Mouse (Mus musculus): ENCODE results near the gene Phactr1.

Gene Phactr1

DNA sequence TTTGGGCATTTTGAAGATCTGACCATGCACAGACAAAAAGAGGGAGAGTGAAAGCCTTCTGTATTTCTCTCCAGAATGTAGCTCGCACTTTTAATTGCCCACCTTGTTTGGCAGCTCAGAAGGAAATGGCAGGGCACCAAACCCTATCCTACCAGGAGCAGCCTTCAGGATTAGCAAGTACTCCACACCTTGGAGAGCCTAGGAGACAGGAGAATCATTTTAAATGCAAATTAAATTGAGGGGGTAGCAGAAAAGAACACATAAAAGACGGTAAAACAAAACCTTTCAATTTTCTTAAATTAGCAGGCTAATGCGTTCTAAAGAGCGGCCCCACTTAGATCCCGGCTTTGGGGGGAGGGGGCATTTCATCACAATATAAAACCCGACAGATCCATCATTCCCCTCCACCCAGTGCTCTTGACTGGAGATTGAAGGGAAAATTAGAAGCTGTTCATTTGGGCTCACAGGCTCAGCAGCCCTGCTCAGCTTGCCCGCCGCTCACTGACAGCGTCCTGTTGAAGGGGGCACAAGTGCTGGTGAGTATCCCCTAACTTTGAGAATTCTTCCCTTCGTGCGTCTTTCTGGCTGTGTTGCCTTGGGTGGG lies at the start of gene Phactr1:
Gene Phactr1, plus strand, starts transcription at position 233 of the 604 bp plus-strand sequence.
- DNase-seq (ENCODE audit: low read depth, low spot score) = no peak

DNA sequence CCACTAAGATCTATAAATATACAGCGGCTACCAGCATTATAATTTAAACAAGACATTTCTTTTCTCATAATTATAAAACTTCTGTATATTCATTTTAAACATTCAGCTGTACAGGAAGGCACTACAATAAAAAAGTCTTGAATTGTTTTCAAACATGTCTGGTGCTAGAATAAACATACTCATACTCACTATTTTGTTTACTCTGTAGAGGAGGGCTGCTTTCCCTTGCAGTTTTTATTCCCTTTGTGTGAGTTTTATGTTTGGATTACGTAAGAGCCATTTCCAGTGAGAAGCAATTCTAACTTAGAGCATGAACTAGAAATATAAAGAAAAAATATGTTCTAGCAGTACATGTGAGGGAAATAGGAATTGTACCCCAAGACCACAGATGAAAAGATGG lies 45.5 kb upstream of the Phactr1 start:
- no peak for DNase-seq (ENCODE audit: low read depth, low spot score)

DNA sequence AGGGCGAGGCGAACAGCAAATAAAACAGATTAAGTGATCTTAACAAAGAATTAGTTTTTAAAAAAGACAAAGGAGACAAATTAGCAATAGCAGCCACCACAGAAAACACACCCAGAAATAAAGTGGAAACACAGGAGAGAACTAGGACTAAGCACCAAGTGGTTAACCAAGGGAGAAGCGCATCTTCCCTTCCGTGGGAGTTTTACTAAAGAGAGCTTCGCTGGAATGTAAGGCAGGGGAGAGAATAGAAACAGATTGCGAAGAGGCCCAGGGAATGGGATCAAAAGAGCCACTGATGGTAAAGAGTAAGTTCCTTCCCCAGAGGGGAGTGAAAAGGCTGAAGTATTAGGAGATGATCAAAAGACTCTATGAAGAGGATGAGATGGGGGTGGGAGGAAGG lies 30.2 kb upstream of the Phactr1 start:
- DNase-seq (ENCODE audit: low read depth, low spot score) = no peak

DNA sequence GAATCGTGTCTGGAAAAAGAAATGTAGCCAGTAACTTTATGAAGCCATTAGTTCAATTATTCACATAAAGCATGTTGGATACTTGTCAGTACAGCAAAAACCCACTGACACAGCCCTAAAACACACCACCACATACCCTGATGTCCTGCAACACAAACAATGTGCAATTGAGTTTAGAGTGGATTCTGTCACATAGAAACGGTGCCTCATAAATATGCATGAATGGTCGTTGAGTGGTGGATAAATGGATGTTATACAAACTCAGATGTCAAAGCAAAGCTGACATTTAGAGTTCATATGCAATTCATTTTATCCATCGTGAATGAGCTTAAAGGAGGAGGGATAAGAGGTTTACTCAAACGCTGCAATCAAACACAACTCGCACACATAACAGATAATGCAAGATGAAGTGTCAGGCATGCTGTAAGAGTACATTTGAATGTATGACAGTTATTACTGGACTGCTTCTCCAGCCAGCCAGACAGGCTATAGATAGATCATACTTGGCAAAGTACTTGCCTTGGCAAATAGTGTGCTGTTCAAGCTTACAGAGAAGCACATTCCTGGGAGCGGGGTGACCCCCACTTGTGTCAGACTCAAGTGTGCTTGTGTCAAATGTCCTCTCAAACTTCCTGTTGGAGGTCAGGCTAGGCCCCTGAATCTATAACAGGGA lies 23.6 kb upstream of the Phactr1 start:
- no peak for DNase-seq (ENCODE audit: low read depth, low spot score)

DNA sequence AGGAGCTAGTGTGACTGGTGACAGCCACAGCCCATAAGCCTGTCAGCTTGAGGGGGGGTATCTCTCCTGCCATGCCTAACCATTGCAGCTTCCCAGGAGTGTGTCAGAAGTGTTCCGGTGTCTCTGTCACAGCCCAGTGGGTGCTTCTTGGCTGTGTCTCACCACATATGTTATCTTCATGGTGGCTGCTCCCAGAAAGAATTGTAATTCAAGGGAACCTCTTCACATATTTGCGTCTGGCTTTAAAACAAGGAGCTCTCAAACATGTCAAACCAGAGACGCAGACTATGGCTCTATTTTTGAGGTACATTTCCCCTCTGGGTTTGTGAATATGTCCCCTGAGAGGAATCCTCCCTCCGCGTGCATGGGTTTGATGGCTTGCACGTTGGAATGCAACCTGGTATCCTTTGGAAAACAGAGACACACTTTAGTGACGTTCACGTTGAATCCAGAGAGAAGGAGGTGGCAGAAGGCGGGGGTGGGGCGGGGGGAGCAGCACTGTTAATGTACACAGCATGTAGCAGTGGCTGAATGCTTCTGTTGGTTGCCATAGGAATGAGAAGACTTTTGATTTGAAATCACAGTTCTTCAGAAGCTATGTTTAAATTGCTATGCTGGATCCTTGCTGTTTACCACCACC lies 8.7 kb upstream of the Phactr1 start:
- no peak for DNase-seq (ENCODE audit: low read depth, low spot score)

DNA sequence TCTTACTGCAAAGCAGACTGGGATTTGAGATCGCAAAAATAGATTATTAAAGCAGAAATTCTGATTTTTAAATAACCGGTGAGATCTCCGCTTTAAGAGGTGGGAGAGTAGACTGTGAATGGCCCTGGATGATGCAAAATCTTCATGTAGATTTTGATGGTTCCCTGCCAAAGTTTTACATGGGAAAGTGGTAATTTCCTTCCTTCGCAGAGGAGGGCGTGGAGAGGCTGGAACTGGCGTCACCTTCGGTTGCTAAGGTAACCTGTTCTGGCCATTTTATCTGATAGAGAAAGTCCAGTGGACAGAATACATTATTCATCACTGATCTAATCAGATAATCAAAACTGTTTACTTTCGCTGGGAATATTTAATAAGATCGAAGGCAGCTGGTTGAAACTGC lies 876 bp downstream of the Phactr1 start:
- DNase-seq (ENCODE audit: low read depth, low spot score) = no peak

DNA sequence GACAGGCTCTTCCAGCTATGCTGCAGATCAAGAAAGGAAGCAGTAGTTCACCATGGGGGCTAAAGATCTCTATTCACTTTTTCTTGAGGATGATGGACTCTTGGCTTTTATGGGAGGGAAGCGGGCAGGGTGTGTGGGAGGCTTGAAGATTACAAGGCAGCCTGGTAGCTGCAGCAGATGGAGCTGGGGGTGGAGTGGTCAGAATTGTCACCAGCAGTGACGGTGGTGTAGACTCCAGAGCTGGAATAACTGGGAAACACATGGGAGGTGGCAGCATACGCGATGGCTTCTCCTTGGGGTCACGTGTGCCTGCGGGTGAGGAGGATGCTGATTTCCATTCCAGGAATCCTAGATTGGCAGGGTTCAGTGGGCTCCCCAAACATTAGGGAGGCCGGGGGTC lies 3.8 kb downstream of the Phactr1 start:
- no peak for DNase-seq (ENCODE audit: low read depth, low spot score)

DNA sequence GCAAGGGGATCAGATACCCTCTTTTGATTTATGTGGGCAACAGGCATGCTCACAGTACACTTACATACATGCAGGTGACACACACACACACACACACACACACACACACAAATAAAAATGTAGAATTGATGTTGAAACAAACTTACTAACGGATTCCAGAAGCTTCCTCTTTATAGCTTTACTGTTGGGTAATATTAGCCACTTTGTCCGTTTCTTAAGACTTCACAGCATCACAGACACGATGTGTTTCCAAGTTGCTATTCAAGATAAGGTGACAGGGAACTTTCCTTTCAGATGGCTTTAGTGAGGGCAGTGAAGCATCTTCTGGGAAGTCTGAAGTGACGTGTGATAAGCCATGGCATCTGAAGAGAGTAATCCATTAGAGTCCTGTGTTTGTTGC lies 11.8 kb downstream of the Phactr1 start:
- DNase-seq (ENCODE audit: low read depth, low spot score) = no peak

DNA sequence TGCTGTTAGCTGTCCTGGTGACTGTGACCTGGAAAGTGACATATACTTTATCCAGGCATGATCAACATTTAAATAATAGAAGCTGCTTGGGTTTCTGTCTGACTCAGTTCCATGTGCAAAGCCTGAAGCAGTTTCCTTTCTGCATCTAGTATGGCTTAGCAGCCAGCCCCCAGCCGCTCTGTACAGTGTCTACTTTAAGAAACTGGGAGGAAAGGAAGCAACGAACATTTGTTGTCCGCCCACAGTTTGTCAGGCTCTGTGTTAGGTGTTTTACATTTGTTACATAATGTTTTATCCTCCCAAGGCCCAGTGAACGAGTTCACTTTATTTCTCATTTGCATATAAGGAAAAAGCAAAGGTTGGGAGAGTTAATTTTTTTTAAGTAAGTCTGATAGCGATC lies 16.2 kb downstream of the Phactr1 start:
- DNase-seq (ENCODE audit: low read depth, low spot score) = no peak

DNA sequence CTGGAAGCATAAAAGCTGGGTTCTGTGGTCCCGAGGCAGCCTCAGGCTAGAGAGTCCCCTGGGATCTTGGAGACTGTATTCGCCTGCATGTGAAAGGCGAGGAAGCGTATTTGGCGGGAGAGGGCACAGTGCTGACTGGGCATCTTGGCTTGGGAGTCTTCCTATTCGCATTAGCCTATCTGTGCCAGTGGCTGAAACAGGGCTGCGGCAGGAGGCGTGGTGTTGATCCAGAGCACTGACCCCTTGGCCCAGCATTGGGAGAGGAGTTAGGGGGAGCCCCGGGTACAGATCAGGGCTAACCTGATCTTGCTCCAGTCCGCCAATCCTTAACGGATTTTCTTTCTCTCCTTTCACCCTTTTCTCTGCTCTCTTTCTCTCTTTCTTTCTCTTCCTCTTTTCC lies 28.7 kb downstream of the Phactr1 start:
- no peak for DNase-seq (ENCODE audit: low read depth, low spot score)

DNA sequence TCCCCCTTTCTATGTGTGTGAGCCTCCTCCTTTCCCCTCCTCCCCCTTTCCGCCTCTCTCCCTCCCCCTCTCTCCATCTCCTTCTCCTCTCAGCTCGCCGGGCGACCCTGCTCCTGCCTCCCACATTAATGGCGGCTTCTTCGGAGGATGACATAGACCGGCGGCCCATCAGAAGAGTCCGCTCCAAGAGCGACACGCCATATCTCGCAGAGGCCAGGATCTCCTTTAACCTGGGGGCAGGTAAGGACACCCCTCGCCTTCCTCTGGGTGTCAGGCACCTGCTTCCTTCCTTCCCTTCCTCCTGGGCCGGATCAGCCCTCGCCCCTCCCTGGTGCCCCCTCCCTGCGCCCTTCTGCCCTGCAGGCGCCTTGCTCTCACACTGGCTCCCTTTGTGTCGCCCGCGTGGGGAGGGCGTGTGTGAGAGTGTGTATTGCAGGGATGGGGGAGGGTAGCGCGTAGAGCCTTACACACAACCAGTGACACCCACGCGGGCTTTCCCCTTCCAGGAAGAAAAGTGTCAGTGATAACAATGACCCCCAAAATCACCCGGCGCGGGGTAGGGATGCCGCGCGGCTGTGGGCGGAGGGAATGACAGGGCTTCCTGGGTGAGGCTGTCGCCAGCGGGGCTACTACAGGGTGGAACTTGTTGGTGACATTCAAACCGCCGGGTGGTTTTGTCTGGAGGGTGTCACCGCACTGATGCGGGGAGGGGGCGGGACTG lies 29.3 kb downstream of the Phactr1 start:
- DNase-seq (ENCODE audit: low read depth, low spot score) = peak; percentile 7

DNA sequence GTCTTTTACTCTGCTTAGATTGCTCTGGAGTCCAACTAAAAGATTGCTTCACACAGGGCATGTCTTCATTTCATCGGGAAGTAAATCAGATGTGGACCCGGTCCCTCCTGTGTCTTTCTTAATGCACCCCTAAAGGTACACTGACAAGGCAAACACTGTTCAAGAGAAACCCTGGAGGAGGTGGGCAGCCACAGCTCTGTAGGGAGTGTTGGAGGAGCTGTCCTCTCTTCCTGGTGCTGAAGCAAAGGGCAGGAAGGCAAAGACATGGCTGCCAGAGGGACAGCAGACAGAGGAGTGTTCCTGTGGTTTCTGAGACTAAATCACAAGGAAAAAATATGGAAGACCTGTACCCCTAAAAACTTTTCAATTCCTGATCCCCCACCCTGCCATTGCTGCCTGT lies 31.1 kb downstream of the Phactr1 start:
- DNase-seq (ENCODE audit: low read depth, low spot score) = peak; percentile 67

DNA sequence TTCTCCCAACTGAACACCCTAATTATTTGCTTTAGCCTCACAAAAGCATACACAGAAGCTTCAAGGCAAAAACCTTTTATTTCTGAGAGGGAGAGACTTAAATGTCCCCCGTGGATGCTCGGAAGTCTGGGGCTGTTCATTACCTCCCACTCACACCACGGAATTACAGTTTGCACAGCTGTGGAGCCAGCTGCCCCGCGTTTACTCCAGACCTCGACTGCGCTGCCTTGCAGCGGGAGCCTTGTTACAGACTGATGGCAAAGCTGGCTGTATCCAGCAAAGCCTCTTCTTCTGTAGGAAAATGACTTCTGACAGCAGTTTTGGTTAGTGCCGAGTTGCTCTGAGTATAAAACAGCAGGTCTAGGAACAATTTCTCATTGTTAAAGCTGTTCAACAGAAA lies 39.0 kb downstream of the Phactr1 start:
- DNase-seq (ENCODE audit: low read depth, low spot score) = peak; percentile 3

DNA sequence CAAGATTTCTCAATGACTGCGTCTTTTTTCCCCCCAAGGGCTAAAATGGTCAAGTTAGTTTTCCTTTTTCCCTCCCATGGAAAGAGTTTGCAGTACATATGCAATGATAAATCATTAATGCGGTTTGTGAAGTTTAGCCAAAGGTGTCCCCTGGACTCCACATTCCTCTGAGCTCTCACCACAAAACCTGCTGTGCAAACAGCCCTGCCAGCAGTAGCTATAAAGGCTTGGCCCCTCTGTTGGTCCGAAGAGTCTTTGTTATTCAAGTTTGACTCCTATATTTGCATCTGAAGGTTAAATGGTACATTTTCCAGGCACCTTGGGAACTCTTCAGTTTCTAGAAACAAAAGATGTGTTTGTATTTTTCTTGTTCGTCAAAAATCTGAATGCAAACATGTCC lies 39.7 kb downstream of the Phactr1 start:
- no peak for DNase-seq (ENCODE audit: low read depth, low spot score)

DNA sequence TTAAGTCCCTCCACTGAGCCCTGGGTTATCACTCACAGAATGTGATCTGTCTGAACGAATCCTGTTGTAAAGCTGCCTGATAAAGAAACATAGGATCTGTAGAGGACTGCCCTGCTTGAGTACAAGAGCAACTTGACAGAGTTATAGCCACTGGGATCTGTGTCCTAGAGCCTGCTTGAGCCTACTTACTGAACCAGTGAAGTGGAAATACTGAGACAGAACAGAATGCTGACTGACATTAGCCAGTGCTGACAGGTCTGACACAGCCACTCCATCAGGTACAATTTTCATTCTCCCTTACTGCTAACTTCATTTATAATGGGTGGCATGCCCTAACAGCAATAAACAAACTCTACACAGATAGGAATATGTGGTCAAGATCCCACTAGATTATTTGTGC lies 40.2 kb downstream of the Phactr1 start:
- peak; percentile 7 for DNase-seq (ENCODE audit: low read depth, low spot score)

DNA sequence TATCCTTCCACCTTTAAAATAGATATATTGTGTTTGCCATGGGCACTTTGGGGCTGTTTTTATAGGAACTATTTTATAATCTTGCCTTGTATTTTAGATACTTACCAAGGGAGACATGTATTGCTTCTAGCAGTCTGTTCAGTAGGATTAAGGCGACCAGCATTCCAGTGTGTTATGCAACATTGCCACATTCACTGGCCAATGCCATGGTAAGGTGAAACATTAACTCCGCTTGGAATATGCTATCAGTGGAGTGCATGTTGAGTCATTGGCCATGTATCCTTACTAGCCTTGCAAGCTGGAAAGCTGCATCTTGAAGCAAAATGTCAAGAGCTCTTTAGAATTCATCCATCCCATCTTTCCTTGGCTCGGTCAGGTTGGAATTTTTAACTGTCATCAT lies 43.6 kb downstream of the Phactr1 start:
- DNase-seq (ENCODE audit: low read depth, low spot score) = no peak

DNA sequence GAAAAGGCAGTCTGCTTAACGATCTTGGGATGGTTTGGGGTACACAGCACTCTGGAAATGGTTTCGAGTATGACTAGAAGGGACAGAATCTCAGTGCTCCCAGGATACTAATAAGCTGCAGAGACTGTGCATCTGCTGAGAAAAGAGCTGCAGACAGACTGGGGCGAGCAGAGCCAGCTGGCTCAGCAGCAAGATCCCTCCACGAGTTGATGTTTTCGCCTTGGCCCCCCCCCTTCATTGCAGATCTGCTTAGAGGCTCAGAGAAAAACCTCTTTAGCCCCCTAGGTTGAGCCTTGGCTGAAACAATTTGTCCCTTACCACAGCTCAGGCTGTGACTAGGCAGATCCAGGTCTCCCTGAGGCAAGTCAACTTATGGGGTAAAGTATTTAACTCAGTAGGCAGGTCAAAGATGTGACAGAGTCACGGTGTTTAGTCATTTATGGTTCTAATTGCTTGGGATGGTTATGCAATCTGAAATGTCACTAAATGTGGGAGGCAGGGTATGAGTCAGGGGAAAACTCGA lies 45.3 kb downstream of the Phactr1 start:
- no peak for DNase-seq (ENCODE audit: low read depth, low spot score)

DNA sequence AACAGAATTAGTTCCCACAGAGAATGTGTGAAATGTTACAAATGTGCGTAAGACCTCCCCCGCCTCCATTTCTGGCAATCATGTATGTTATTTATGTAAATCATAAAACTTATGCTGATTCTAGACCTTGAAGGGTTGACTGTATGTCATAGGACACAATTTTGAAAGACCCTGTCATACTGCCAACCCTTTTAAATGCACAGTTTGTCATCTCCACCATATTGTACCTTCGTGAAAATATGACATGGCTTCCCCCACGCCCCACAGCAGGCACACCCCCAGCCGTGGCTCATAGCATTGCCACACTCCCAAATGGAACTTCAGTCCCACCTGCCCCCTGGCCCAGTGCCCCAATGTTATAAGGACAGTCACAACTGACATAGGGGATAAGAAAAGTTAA lies 57.1 kb downstream of the Phactr1 start:
- DNase-seq (ENCODE audit: low read depth, low spot score) = no peak

DNA sequence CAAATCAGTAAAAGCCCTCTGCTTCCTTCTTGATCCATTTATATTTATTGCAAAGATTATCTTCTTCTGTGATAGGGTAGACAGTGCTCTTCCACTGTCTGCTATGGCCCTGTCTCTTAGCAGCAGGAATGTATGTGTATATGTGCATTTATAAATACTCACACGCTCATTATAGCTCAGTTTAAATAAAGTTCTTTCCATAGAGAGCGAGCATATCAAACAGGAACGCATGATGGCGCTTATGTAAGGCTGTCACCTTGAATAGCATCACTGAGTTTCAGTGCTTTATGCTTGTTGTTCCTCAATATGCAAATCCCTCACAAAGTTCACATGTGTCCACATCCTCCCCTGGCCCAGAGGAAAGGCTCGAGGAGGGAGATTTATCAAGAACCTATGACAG lies 57.7 kb downstream of the Phactr1 start:
- DNase-seq (ENCODE audit: low read depth, low spot score) = no peak

DNA sequence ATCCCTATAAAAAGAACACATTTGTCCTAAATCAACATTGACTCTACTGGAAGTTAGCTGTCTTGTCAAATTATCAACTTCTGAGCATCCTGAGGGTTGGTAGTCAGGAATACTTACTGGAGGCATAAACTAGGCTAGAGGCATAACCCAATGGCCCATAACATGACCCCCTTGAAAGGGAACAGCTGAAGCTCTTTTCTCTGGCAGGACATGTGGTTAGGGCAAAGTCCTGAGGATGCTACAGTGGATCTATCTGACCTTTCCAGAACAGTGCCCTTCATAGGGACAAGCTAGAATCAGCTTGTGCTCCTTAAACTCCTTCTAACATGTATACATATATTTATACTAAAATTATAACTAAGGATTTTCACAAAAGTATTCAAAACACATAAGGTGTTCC lies 61.8 kb downstream of the Phactr1 start:
- DNase-seq (ENCODE audit: low read depth, low spot score) = no peak

DNA sequence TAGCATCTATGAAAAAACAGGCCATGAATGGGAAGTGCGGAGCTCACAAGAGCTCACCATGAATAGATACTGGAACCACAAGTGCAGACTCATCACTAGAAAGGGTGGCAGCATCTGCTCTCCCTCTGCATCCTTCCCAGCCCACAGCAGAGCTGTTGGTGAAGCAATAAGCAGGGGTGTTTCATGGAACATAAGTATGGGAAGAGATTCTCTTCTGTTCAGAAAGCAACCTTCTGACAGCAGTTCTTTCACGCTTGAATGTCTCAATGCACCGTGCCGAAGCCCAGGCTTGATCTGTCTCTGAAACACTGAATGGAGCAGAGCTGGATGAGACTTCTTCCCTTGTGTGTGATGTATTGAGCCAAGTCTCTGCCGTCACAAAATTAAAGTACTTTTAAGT lies 64.0 kb downstream of the Phactr1 start:
- DNase-seq (ENCODE audit: low read depth, low spot score) = no peak

DNA sequence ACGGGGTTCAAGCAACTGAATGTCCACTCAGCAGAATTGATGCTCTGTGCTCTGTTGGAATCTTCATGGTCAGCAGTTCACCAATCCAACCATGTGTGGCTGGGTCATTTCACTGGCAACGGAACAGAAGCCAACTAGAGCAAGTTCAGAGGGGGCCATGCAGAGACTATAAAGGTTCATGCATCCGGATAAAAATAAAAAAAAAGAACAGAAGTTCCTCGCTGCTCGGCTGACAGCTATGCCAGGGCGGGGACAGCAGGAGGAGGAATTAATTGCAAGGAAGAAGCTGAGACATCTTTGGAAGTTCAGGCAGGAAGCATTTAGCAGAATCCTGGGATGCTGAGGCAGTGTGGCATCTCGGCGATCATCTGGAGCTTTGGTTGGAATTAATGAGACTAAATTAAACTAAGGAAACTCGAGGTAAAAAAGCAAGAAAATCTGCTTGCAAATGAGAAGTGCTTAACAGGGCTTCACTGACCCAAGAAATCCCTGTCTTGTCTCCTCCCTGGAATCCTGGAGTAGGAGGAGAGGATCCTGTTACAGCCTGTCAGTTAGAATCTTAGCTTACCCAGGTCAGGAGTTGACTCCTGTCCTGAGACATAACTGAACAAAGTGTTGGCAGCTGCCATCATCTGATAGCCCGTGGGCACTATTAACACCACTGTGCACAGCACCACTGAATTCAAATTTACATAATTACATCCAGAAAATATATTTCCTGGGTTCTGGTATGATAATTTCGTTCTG lies 77.4 kb downstream of the Phactr1 start:
- DNase-seq (ENCODE audit: low read depth, low spot score) = no peak

Data from embryo, embryonic 11.5 days (tissue).